In the genomic region with DNA sequence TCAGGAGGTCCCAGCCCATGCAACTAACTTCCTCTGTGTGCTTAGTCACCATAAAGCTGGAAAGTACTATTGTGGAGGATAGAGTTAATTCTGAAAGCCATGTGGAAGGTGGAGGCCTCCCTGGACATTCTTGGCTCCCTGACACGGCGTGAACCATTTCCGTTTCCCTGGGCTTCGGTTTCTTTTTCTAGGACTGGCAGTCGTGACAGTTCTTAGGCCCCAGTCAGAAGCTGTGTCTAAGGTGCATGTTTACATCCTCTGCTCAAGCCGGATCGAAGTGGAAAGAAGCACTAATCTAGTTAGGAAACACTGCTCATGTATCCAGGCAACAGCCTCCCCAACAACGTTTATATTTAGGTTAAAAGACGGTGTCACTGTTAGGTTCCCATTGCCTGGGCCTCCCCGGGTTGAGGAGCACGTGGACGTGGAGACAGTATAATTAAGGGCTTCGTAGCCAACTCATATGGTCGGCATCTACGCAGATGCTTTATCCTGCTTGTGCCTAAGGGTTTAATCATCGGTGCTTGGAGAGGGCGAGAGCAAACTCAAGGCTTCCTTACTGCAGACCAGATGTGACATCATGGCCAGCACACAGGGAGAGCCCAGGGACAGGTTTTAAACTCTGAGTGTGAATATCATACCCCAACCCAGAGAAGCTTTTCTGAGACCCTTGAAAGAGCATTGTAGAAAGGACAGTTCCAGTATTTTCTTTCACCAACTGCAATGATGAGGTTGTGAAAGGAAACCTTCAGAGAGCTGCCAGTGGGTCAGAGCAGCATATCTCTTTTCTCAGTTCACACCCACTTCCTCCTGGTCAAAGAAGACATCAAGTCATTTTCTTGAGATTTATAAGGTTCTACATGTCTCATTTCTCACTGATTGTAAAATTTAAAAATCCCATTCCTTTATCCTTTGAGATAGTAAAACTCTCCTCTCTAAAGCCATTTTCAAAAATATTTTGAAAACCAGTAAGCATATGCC, we compare ENCODE assay signal across 9 mouse cellular contexts.
DNase-seq lines count a peak whose midpoint lies in the region; ATAC-seq lines count a peak whose summit lies in the region.
"Had no signal": no experiment of that assay in that cellular context is flagged by ENCODE, and none has a peak within 500 bp of the region (broad histone marks: within the 10 kb centered on the region; RNA-seq: fewer than 3 reads in every experiment).

No protein-coding gene starts in this region.

- no peaks in the 10 kb centered on the region for H3K36me3 ChIP-seq in liver, embryonic 13.5 days
- no peaks in the 10 kb centered on the region for H3K36me3 ChIP-seq in liver, embryonic 11.5 days (ENCODE audit: control insufficient read depth, insufficient read depth, low read length)
- H3K36me3 ChIP-seq in embryonic facial prominence, embryonic 15.5 days: no peaks in the 10 kb centered on the region
- H3K36me3 ChIP-seq in forebrain, embryonic 12.5 days (replicated peaks): no peaks in the 10 kb centered on the region
- no peaks in the 10 kb centered on the region for H3K36me3 ChIP-seq in neural tube, embryonic 15.5 days
- H3K36me3 ChIP-seq: hindbrain, embryonic 15.5 days had no signal

- WGBS in liver, embryonic 13.5 days (ENCODE audit: insufficient replicate concordance): 54% methylated on average over 17 of the region's 17 CpGs
- WGBS in liver, embryonic 11.5 days: 54% methylated on average over 17 of the region's 17 CpGs
- 11% methylated on average over 17 of the region's 17 CpGs for WGBS in embryonic facial prominence, embryonic 15.5 days
- 65% methylated on average over 17 of the region's 17 CpGs for WGBS in forebrain, embryonic 12.5 days
- WGBS in neural tube, embryonic 15.5 days: 59% methylated on average over 17 of the region's 17 CpGs

- no peak overlapping the region for H3K4me2 ChIP-seq in liver, embryonic 13.5 days
- H3K4me2 ChIP-seq in liver, embryonic 11.5 days: no peak overlapping the region
- H3K4me2 ChIP-seq in embryonic facial prominence, embryonic 15.5 days (replicated peaks): peak overlapping the region; percentile 4; the same call in 1 of the 2 replicates
- H3K4me2 ChIP-seq in forebrain, embryonic 12.5 days: no peak overlapping the region
- no peak overlapping the region for H3K4me2 ChIP-seq in neural tube, embryonic 15.5 days
- H3K4me2 ChIP-seq: hindbrain, embryonic 15.5 days had no signal

- H3K4me3 ChIP-seq in liver, embryonic 13.5 days (replicated peaks): no peak overlapping the region
- no peak overlapping the region for H3K4me3 ChIP-seq in liver, embryonic 11.5 days (ENCODE audit: low read depth, low read length)
- H3K4me3 ChIP-seq in embryonic facial prominence, embryonic 15.5 days (replicated peaks): no peak overlapping the region
- no peak overlapping the region for H3K4me3 ChIP-seq in forebrain, embryonic 12.5 days (replicated peaks)
- H3K4me3 ChIP-seq in neural tube, embryonic 15.5 days (replicated peaks): no peak overlapping the region
- H3K4me3 ChIP-seq: hindbrain, embryonic 15.5 days had no signal

- peaks cover 21% of the 10 kb centered on the region for H3K4me1 ChIP-seq in liver, embryonic 13.5 days (replicated peaks)
- H3K4me1 ChIP-seq in liver, embryonic 11.5 days (replicated peaks; ENCODE audit: control insufficient read depth, insufficient read depth, low read length): no peaks in the 10 kb centered on the region; the same call in none of the 2 replicates
- peaks cover 12% of the 10 kb centered on the region for H3K4me1 ChIP-seq in embryonic facial prominence, embryonic 15.5 days
- peaks cover 4% of the 10 kb centered on the region; the same call in 1 of the 2 replicates for H3K4me1 ChIP-seq in forebrain, embryonic 12.5 days
- no peaks in the 10 kb centered on the region for H3K4me1 ChIP-seq in neural tube, embryonic 15.5 days
- H3K4me1 ChIP-seq: hindbrain, embryonic 15.5 days had no signal

- ATAC-seq in liver, embryonic 13.5 days (ENCODE audit: low read depth): no peak
- no peak for ATAC-seq in liver, embryonic 11.5 days (replicated peaks; ENCODE audit: low FRiP score)
- peak; percentile 85 for ATAC-seq in embryonic facial prominence, embryonic 15.5 days (ENCODE audit: insufficient number of reproducible peaks, low FRiP score, low TSS enrichment, low read depth)
- ATAC-seq in forebrain, embryonic 12.5 days (ENCODE audit: low FRiP score): no peak
- no peak for ATAC-seq in neural tube, embryonic 15.5 days (ENCODE audit: low FRiP score)

- no peaks in the 10 kb centered on the region for H3K27me3 ChIP-seq in liver, embryonic 13.5 days
- H3K27me3 ChIP-seq in liver, embryonic 11.5 days (replicated peaks; ENCODE audit: control insufficient read depth, insufficient read depth, low read length): no peaks in the 10 kb centered on the region
- H3K27me3 ChIP-seq in embryonic facial prominence, embryonic 15.5 days: no peaks in the 10 kb centered on the region
- no peaks in the 10 kb centered on the region for H3K27me3 ChIP-seq in forebrain, embryonic 12.5 days
- H3K27me3 ChIP-seq in neural tube, embryonic 15.5 days (replicated peaks): no peaks in the 10 kb centered on the region
- H3K27me3 ChIP-seq: hindbrain, embryonic 15.5 days had no signal

- H3K27ac ChIP-seq in liver, embryonic 13.5 days: 0 out of 2 replicates have a peak overlapping the region, but pooled peaks have one; percentile 19
- H3K27ac ChIP-seq in liver, embryonic 11.5 days (ENCODE audit: low read depth, low read length): no peak overlapping the region
- peak overlapping the region; percentile 67 for H3K27ac ChIP-seq in embryonic facial prominence, embryonic 15.5 days (replicated peaks)
- no peak overlapping the region for H3K27ac ChIP-seq in forebrain, embryonic 12.5 days
- no peak overlapping the region for H3K27ac ChIP-seq in neural tube, embryonic 15.5 days (replicated peaks)
- H3K27ac ChIP-seq: hindbrain, embryonic 15.5 days had no signal

- DNase-seq in liver, embryonic 13.5 days: no peak
- no peak for DNase-seq in liver, embryonic 11.5 days (ENCODE audit: low spot score)
- peak; percentile 32 for DNase-seq in kidney, postnatal 14 days
- DNase-seq in retina, postnatal 1 day: peak; percentile 38
- DNase-seq in frontal cortex, postnatal 14 days (ENCODE audit: low spot score in 2 of 2): no peak

- H3K9me3 ChIP-seq in liver, embryonic 13.5 days (replicated peaks): no peaks in the 10 kb centered on the region
- no peaks in the 10 kb centered on the region for H3K9me3 ChIP-seq in liver, embryonic 11.5 days (ENCODE audit: control insufficient read depth, low read length)
- no peaks in the 10 kb centered on the region for H3K9me3 ChIP-seq in embryonic facial prominence, embryonic 15.5 days (replicated peaks)
- no peaks in the 10 kb centered on the region for H3K9me3 ChIP-seq in forebrain, embryonic 12.5 days
- H3K9me3 ChIP-seq in neural tube, embryonic 15.5 days (replicated peaks): no peaks in the 10 kb centered on the region
- H3K9me3 ChIP-seq: hindbrain, embryonic 15.5 days had no signal

- H3K9ac ChIP-seq in liver, embryonic 13.5 days: no peak overlapping the region
- H3K9ac ChIP-seq in liver, embryonic 11.5 days (ENCODE audit: low read depth, low read length): no peak overlapping the region
- no peak overlapping the region for H3K9ac ChIP-seq in embryonic facial prominence, embryonic 15.5 days
- no peak overlapping the region for H3K9ac ChIP-seq in forebrain, embryonic 12.5 days
- H3K9ac ChIP-seq in neural tube, embryonic 15.5 days (replicated peaks): no peak overlapping the region
- H3K9ac ChIP-seq: hindbrain, embryonic 15.5 days had no signal

Comparison
In these comparisons a context has a peak if more than half of its experiments do, and no peak if none do; other contexts are left out.
1. H3K27ac ChIP-seq: peak in liver, embryonic 13.5 days (single experiment) and embryonic facial prominence, embryonic 15.5 days (single experiment); none in liver, embryonic 11.5 days (single experiment), forebrain, embryonic 12.5 days (single experiment) and neural tube, embryonic 15.5 days (single experiment).
2. DNase-seq: peak in kidney, postnatal 14 days (single experiment) and retina, postnatal 1 day (single experiment); none in liver, embryonic 13.5 days (single experiment), liver, embryonic 11.5 days (single experiment) and frontal cortex, postnatal 14 days (0 of 2).